Comparison of ENCODE assay signal across 24 mouse cellular contexts in the genomic region with DNA sequence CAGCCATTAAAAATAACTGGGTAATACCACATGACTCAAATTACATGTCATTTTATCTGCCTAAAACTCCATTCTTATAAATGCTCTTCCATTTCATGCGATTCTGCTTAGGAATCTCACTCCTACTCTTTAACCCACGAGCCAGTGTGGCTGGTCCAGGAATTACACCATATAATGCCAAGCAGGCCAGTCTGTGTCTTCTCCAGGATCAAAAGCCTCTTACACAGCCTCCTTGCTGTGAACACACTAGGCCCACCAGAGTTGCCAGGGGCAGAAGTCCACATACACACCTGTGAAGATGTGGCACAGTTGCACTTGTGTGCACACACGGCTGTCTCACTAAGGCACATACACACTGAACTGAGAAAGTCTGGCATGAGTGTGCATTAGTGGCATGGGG. TPM values are rescaled to one million over a fixed set of nuclear protein-coding genes. Genes with fewer than 3 reads are reported as not detected.
DNase-seq lines count a peak whose midpoint lies in the region; ATAC-seq lines count a peak whose summit lies in the region.
"Had no signal": no experiment of that assay in that cellular context is flagged by ENCODE, and none has a peak within 500 bp of the region (broad histone marks: within the 10 kb centered on the region; RNA-seq: fewer than 3 reads in every experiment).

No protein-coding gene starts in this region.

- DNase-seq in forebrain, embryonic 11.5 days (ENCODE audit: low spot score) = no peak
- DNase-seq in cerebellum, adult 9-10 months = peak; percentile 36
- no peak for DNase-seq in kidney, adult 11 months
- DNase-seq: adrenal gland, postnatal 25 days; gastrocnemius, adult 2 months; heart, postnatal 4 days; kidney, postnatal 4 days; midbrain, embryonic 14.5 days; right cerebral cortex, postnatal 14 days had no signal

- WGBS in forebrain, embryonic 16.5 days = 79% methylated on average over 3 of the region's 3 CpGs
- WGBS in forebrain, embryonic 11.5 days = 92% methylated on average over 3 of the region's 3 CpGs

- ATAC-seq in forebrain, embryonic 16.5 days = 0 out of 2 replicates have a peak, but pooled peaks have one; percentile 12
- no peak for ATAC-seq in forebrain, embryonic 11.5 days (replicated peaks; ENCODE audit: low FRiP score)
- ATAC-seq in megakaryocyte, adult 5-6 weeks (ENCODE audit: poor library complexity, severe bottlenecking) = no peak
- no peak for ATAC-seq in megakaryocyte-erythroid progenitor cell, adult 5-6 weeks (replicated peaks; ENCODE audit: low FRiP score, low TSS enrichment, poor library complexity, severe bottlenecking)
- ATAC-seq: CD4-positive, CD25-positive, alpha-beta regulatory T cell, adult 4 months; intestine, postnatal 0 days; lung, postnatal 0 days had no signal

- no peak overlapping the region for H3K4me2 ChIP-seq in forebrain, embryonic 16.5 days (ENCODE audit: low read length)
- H3K4me2 ChIP-seq in forebrain, embryonic 11.5 days (ENCODE audit: low read depth, low read length, severe bottlenecking) = no peak overlapping the region
- H3K4me2 ChIP-seq: embryonic facial prominence, embryonic 15.5 days; kidney, embryonic 15.5 days; neural tube, embryonic 12.5 days had no signal

- no peak overlapping the region for H3K27ac ChIP-seq in forebrain, embryonic 16.5 days (ENCODE audit: low read length)
- no peak overlapping the region for H3K27ac ChIP-seq in forebrain, embryonic 11.5 days (ENCODE audit: low read depth, low read length)
- H3K27ac ChIP-seq: embryonic facial prominence, embryonic 15.5 days; gastrocnemius, adult 2 months; heart, embryonic 10.5 days; kidney, embryonic 15.5 days; neural tube, embryonic 12.5 days had no signal

- H3K9me3 ChIP-seq in forebrain, embryonic 16.5 days (ENCODE audit: control insufficient read depth, low read length) = no peaks in the 10 kb centered on the region
- H3K9me3 ChIP-seq in forebrain, embryonic 11.5 days (ENCODE audit: control insufficient read depth, low read length) = no peaks in the 10 kb centered on the region
- peaks cover 28% of the 10 kb centered on the region for H3K9me3 ChIP-seq in megakaryocyte, embryonic 14.5 days
- H3K9me3 ChIP-seq: embryonic facial prominence, embryonic 15.5 days; heart, embryonic 10.5 days; kidney, embryonic 15.5 days; neural tube, embryonic 12.5 days had no signal

- no peak overlapping the region for H3K9ac ChIP-seq in forebrain, embryonic 16.5 days (replicated peaks; ENCODE audit: low read depth, low read length)
- no peak overlapping the region for H3K9ac ChIP-seq in forebrain, embryonic 11.5 days (ENCODE audit: low read length)
- H3K9ac ChIP-seq: embryonic facial prominence, embryonic 15.5 days; kidney, embryonic 15.5 days; neural tube, embryonic 12.5 days had no signal

- H3K4me1 ChIP-seq in forebrain, embryonic 16.5 days (replicated peaks; ENCODE audit: control insufficient read depth, insufficient read depth, low read length) = peaks cover 4% of the 10 kb centered on the region
- H3K4me1 ChIP-seq in forebrain, embryonic 11.5 days (replicated peaks; ENCODE audit: control insufficient read depth, insufficient read depth, low read length) = no peaks in the 10 kb centered on the region
- H3K4me1 ChIP-seq in megakaryocyte, embryonic 14.5 days = no peaks in the 10 kb centered on the region
- H3K4me1 ChIP-seq: embryonic facial prominence, embryonic 15.5 days; heart, embryonic 10.5 days; kidney, embryonic 15.5 days; neural tube, embryonic 12.5 days had no signal

- no peak overlapping the region for H3K4me3 ChIP-seq in forebrain, embryonic 16.5 days (replicated peaks; ENCODE audit: low read length)
- H3K4me3 ChIP-seq in forebrain, embryonic 11.5 days (ENCODE audit: low read depth, low read length) = no peak overlapping the region
- peak overlapping the region; percentile 31 for H3K4me3 ChIP-seq in megakaryocyte, embryonic 14.5 days (replicated peaks)
- H3K4me3 ChIP-seq: embryonic facial prominence, embryonic 15.5 days; gastrocnemius, adult 2 months; heart, embryonic 10.5 days; kidney, embryonic 15.5 days; neural tube, embryonic 12.5 days had no signal

- no peaks in the 10 kb centered on the region for H3K36me3 ChIP-seq in forebrain, embryonic 16.5 days (ENCODE audit: control insufficient read depth, insufficient read depth)
- no peaks in the 10 kb centered on the region for H3K36me3 ChIP-seq in forebrain, embryonic 11.5 days (ENCODE audit: control insufficient read depth, insufficient read depth, low read length)
- H3K36me3 ChIP-seq in megakaryocyte, embryonic 14.5 days (replicated peaks; ENCODE audit: low read length) = no peaks in the 10 kb centered on the region
- H3K36me3 ChIP-seq: embryonic facial prominence, embryonic 15.5 days; heart, embryonic 10.5 days; kidney, embryonic 15.5 days; neural tube, embryonic 12.5 days had no signal

- no peaks in the 10 kb centered on the region for H3K27me3 ChIP-seq in forebrain, embryonic 16.5 days (replicated peaks; ENCODE audit: control insufficient read depth, insufficient read depth, low read length)
- H3K27me3 ChIP-seq in forebrain, embryonic 11.5 days (ENCODE audit: control insufficient read depth, insufficient read depth, low read length) = no peaks in the 10 kb centered on the region
- no peaks in the 10 kb centered on the region for H3K27me3 ChIP-seq in megakaryocyte, embryonic 14.5 days (replicated peaks)
- H3K27me3 ChIP-seq: embryonic facial prominence, embryonic 15.5 days; kidney, embryonic 15.5 days; neural tube, embryonic 12.5 days had no signal

RNA-seq across cellular contexts. Expression of a gene that starts 50.8 kb away (rescaled TPM):
- polyA plus RNA-seq in forebrain, embryonic 16.5 days (2015; fragmentation: Nextera tagmentation; extraction: Ambion mirVana) = 3.3 and 5.7 TPM in 2 replicates
- polyA plus RNA-seq in forebrain, embryonic 11.5 days (2014; fragmentation: Nextera tagmentation; extraction: Ambion mirVana) = 2.7 and 4.0 TPM in 2 replicates
- not detected in 2 replicates for polyA plus RNA-seq in megakaryocyte, embryonic 14.5 days (2012; ENCODE audit: insufficient read depth, low replicate concordance)
- total RNA-seq in megakaryocyte, adult 5-6 weeks (2015) = not detected in 2 replicates
- total RNA-seq in megakaryocyte, adult 5-6 weeks (2017) = 0.07 TPM in 1 of 2 replicates, not detected in the other
- not detected in 2 replicates for total RNA-seq in megakaryocyte-erythroid progenitor cell, adult 5-6 weeks (2014; fragmentation: Nextera tagmentation)
- not detected in 2 replicates for total RNA-seq in megakaryocyte-erythroid progenitor cell, adult 5-6 weeks (2017)
- total RNA-seq: common myeloid progenitor, adult 5-6 weeks; gastrocnemius, adult 2 months; granulocyte monocyte progenitor cell, adult 5-6 weeks; liver, adult 2 months had no signal
- polyA plus RNA-seq: liver, embryonic 16.5 days had no signal
